In the genomic region with DNA sequence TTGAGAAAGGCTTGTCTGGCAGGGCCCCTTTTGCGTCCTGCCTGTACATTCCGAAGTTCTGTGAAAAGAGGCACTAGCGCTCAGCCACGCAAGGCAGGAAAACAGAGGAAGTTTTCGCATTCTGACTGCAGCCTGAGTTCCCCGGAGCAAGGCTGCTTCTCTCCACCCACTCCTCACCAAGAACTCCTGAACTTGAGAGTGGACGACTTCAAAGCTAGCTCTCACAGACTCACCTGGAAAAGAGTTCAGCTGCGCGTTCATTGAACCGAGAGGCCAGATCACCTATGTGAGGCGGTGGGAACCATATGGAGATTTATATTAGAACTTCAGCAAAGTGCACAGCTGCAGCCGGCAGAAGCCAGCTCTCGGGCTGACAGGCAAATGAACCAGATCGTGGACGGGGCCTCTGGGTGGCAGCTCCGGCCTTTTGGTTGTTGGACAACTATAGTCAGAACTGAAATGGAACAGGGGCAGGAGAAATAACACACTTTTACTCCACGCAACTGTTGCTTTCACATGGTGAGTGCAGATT, we compare ENCODE assay signal across 8 mouse cellular contexts.
DNase-seq lines count a peak whose midpoint lies in the region; ATAC-seq lines count a peak whose summit lies in the region.

No protein-coding gene starts in this region.

- WGBS in intestine, embryonic 14.5 days: 3% methylated on average over 17 of the region's 17 CpGs

- no peaks in the 10 kb centered on the region for H3K9me3 ChIP-seq in intestine, embryonic 14.5 days (ENCODE audit: control insufficient read depth, low read length)

- peak overlapping the region; percentile 98 for H3K27ac ChIP-seq in intestine, embryonic 14.5 days (ENCODE audit: low read depth)

- H3K4me1 ChIP-seq in intestine, embryonic 14.5 days (replicated peaks; ENCODE audit: control insufficient read depth, insufficient read depth, low read length): peaks cover 6% of the 10 kb centered on the region; the same call in 1 of the 2 replicates

- peak overlapping the region; percentile 83 for H3K9ac ChIP-seq in intestine, embryonic 14.5 days (ENCODE audit: low read length)

- intact Hi-C loops in left cerebral cortex, postnatal 25 days (cut with DNase I): loop anchor here (5.0 kb wide), 1 partner anchor 93 kb away; no protein-coding TSS in a partner anchor

- H3K36me3 ChIP-seq in intestine, embryonic 14.5 days (ENCODE audit: control insufficient read depth, insufficient read depth, low read length): 0 out of 2 replicates have a peak, but pooled peaks cover 3% of the 10 kb centered on the region

- peak; percentile 66 for ATAC-seq in intestine, embryonic 14.5 days (replicated peaks; ENCODE audit: low FRiP score, low TSS enrichment, low read depth)
- ATAC-seq in megakaryocyte, adult 5-6 weeks (ENCODE audit: poor library complexity, severe bottlenecking): peak; percentile 86

- H3K4me2 ChIP-seq in intestine, embryonic 14.5 days (ENCODE audit: low read length): peak overlapping the region; percentile 63

- no peaks in the 10 kb centered on the region for H3K27me3 ChIP-seq in intestine, embryonic 14.5 days (replicated peaks; ENCODE audit: control insufficient read depth, insufficient read depth, low read length)

- peak overlapping the region; percentile 57 for H3K4me3 ChIP-seq in intestine, embryonic 14.5 days (ENCODE audit: low read depth, low read length)

- DNase-seq in adrenal gland, adult 2 months: peak; percentile 78
- DNase-seq in embryo, embryonic 10.5 days (ENCODE audit: low spot score): peak; percentile 90
- DNase-seq in gastrocnemius, postnatal 4 days (ENCODE audit: low spot score in 2 of 2): peak; percentile 21 to 60
- peak; percentile 83 for DNase-seq in intestine, embryonic 14.5 days (ENCODE audit: low spot score)
- peak; percentile 35 to 48 for DNase-seq in left cerebral cortex, postnatal 25 days (ENCODE audit: low spot score in 2 of 2)
- peak; percentile 36 to 48 for DNase-seq in right cerebral cortex, adult 2 months (ENCODE audit: low spot score in 2 of 2)
- DNase-seq in yolk sac, embryonic 10.5 days (ENCODE audit: low spot score): peak; percentile 66

Comparison
In these comparisons a context has a peak if more than half of its experiments do, and no peak if none do; other contexts are left out.
1. Peak in every context shown above with its lines: DNase-seq, ATAC-seq, H3K4me3 ChIP-seq and H3K27ac ChIP-seq.